Mouse (Mus musculus): Measurements from ENCODE around the gene Ppm1b.
"Not testable (repeated sequence)": the region's sequence is repeated elsewhere in the genome, so short reads cannot be mapped to it uniquely, and the experiment has no call there.

DNA sequence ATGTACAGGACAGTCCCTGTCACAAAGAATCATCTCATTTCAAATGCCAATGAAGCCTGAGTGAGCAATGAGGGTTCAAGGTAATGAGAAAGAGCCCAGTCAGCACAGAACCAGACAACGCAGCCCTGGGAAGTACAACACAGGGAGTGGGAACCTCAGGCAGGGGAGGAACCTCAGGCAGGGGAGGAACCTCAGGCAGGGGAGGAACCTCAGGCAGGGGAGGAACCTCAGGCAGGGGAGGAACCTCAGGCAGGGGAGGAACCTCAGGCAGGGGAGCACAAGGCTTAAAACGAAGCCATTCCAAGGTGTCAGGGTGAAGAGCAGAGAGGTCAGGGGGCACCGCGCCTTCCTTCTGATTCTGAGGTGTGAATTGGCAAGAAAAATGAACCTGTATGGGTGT, 20.9 kb upstream of the Ppm1b start:
- not testable (repeated sequence) for TF ChIP-seq CTCF, EP300 (IDR thresholded peaks at IDR 0.05)
